Mouse (Mus musculus) thymus, adult 2 months (tissue): ENCODE data around the gene Nin. TPM values are rescaled to one million over a fixed set of nuclear protein-coding genes. Genes with fewer than 3 reads are reported as not detected.

Experiments used
- DNase-seq: peaks from one replicate; pipeline ENCODE4 v3.0.0; 2021
- H3K27ac ChIP-seq: fragments of 200-500 bp; 2 replicates; pipeline ENCODE4 v1.5.1; 2012; ENCODE audit warnings: low read length, control low read depth; ENCODE audit not compliant: control insufficient read depth, insufficient read depth
- H3K27me3 ChIP-seq: fragments of 200-500 bp; 2 replicates; pipeline ENCODE4 v1.6.1; 2012; ENCODE audit warnings: mild to moderate bottlenecking, low read length, moderate library complexity, mixed read lengths; ENCODE audit not compliant: control insufficient read depth, insufficient read depth
- H3K36me3 ChIP-seq: fragments of 200-500 bp; 2 replicates; pipeline ENCODE4 v1.6.1; 2012; ENCODE audit warnings: mild to moderate bottlenecking, low read length, moderate library complexity; ENCODE audit not compliant: control insufficient read depth, insufficient read depth
- H3K4me1 ChIP-seq: fragments of 200-500 bp; replicated peaks from 2 replicates; pipeline ENCODE4 v1.6.1; 2012; ENCODE audit warnings: low read length; ENCODE audit not compliant: control insufficient read depth, insufficient read depth
- H3K4me3 ChIP-seq: fragments of 200-500 bp; 2 replicates; pipeline ENCODE4 v1.5.1; 2012; ENCODE audit warnings: mild to moderate bottlenecking, low read length, control low read depth, moderate library complexity; ENCODE audit not compliant: control insufficient read depth, insufficient read depth
- CTCF ChIP-seq: fragments of 200-500 bp; IDR thresholded peaks from 2 replicates; pipeline ENCODE4 v1.5.1; 2012; ENCODE audit warnings: mild to moderate bottlenecking, control low read depth, low read length, moderate library complexity, borderline replicate concordance; ENCODE audit not compliant: control insufficient read depth, poor library complexity, insufficient read depth; ENCODE audit errors: extremely low read depth
- POLR2A ChIP-seq: fragments of 200-500 bp; IDR thresholded peaks from 2 replicates; pipeline ENCODE4 v1.6.1; 2012; ENCODE audit warnings: mild to moderate bottlenecking, low read length, control low read depth, moderate library complexity; ENCODE audit not compliant: control insufficient read depth, poor library complexity, insufficient read depth; ENCODE audit errors: extremely low read depth
- WGBS: fragments of 180-500 bp; shearing (Covaris S2); methylation state at CpG from one replicate; pipeline ENCODE4 v1.1.7; 2018; 5-methylcytosine and 5-hydroxymethylcytosine counted together
- polyA plus RNA-seq: library from polyadenylated mRNA; depleted of rRNA; stranded (reverse); fragments of >200 nt; gene quantifications from 2 replicates; pipeline ENCODE4 v1.2.3, GENCODE M21; 2012

The Nin gene
- polyA plus RNA-seq, 1 experiment, result 21.8 TPM

GRCm38 (mm10) chr12:69982874-69983273 lies 130.6 kb downstream of the Nin start:
- no peak overlapping the region for H3K27ac ChIP-seq
- TF ChIP-seq POLR2A, result no peak
- no peak for TF ChIP-seq CTCF
- WGBS, result 89% methylated on average over 5 of the region's 5 CpGs
- peak; percentile 29 for DNase-seq
- no peak overlapping the region for H3K4me3 ChIP-seq
- no peaks in the 10 kb centered on the region for H3K27me3 ChIP-seq
- peaks cover 16% of the 10 kb centered on the region for H3K36me3 ChIP-seq
- H3K4me1 ChIP-seq, result 0 out of 2 replicates have a peak, but pooled peaks cover 2% of the 10 kb centered on the region

DNA sequence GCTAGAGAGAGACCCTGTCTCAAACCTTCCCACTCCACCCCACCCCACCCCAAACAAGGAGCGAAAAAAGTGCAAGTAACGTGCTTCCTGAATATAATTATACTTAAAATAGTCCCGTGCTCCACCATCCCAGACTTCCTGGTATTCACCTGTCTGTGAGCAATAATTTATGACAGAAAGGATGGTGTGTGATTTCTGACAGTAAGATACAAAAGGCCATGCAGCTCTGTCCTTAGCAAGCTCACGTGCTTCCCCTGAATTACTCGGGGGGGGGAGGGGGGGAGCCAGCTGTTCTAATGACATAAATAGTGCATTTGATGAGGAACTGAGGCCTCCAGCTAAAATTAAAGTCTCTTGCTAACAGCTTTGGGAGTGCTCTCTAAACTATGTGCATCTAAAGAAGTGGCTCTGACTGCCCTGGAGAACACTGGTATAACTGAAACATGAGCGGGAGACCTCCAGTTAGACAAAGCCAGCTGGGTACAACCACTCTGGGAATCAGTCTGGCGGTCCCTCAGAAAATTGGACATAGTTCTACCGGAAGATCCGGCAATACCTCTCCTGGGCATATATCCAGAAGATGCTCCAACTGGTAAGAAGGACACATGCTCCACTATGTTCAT lies 136.0 kb downstream of the Nin start:
- H3K36me3 ChIP-seq, result peaks cover 13% of the 10 kb centered on the region; the same call in 1 of the 2 replicates
- H3K4me3 ChIP-seq, result no peak overlapping the region
- DNase-seq, result no peak
- WGBS, result 73% methylated on average over 9 of the region's 9 CpGs
- no peak for TF ChIP-seq CTCF
- TF ChIP-seq POLR2A, result no peak
- H3K27ac ChIP-seq, result no peak overlapping the region
- H3K27me3 ChIP-seq, result no peaks in the 10 kb centered on the region
- H3K4me1 ChIP-seq, result 0 out of 2 replicates have a peak, but pooled peaks cover 2% of the 10 kb centered on the region

GRCm38 (mm10) chr12:69976688-69977087 lies 136.8 kb downstream of the Nin start:
- Histone ChIP-seq H3K27ac (no peak overlapping the region), H3K4me3 (no peak overlapping the region), H3K36me3 (peaks cover 6% of the 10 kb centered on the region; the same call in 1 of the 2 replicates), H3K27me3 (no peaks in the 10 kb centered on the region), H3K4me1 (0 out of 2 replicates have a peak, but pooled peaks cover 2% of the 10 kb centered on the region)
- DNase-seq, result no peak
- 75% methylated on average over 6 of the region's 6 CpGs for WGBS
- TF ChIP-seq CTCF, result no peak
- TF ChIP-seq POLR2A, result no peak

DNA sequence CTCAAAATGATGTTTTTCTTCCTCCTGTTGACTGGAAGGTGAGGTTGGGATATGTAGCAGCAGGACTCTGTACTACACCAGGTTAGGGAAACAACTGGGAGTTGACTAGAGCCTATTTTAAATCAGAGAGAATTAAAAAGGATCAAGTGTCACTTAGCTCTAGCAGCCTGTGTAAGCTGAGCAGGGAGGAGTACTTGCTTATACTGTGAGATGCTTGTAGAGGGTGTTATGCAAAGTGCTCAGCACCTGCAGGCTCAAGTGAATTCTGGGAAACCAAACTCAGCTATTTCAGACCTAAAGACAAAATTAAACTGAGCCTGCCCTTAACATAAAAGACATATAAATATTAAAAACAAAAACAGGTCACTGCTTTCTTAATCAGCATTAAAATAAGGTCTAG lies 139.9 kb downstream of the Nin start:
- no peak overlapping the region for H3K4me3 ChIP-seq
- no peak for TF ChIP-seq POLR2A
- no peak for TF ChIP-seq CTCF
- no peak overlapping the region for H3K27ac ChIP-seq
- DNase-seq, result no peak
- H3K4me1 ChIP-seq, result 0 out of 2 replicates have a peak, but pooled peaks cover 2% of the 10 kb centered on the region
- no peaks in the 10 kb centered on the region for H3K27me3 ChIP-seq
- peaks cover 12% of the 10 kb centered on the region for H3K36me3 ChIP-seq

GRCm38 (mm10) chr12:69968154-69968553 lies 145.4 kb downstream of the Nin start:
- Histone ChIP-seq H3K4me1 (no peaks in the 10 kb centered on the region; the same call in 1 of the 2 replicates), H3K36me3 (peaks cover 33% of the 10 kb centered on the region), H3K4me3 (no peak overlapping the region), H3K27me3 (no peaks in the 10 kb centered on the region), H3K27ac (no peak overlapping the region)
- DNase-seq, result no peak
- 93% methylated on average over 5 of the region's 5 CpGs for WGBS
- TF ChIP-seq POLR2A, result no peak
- TF ChIP-seq CTCF, result no peak

- DNase-seq, result no peak
- TF ChIP-seq POLR2A (no peak), CTCF (no peak)
- Histone ChIP-seq H3K4me1 (no peaks in the 10 kb centered on the region; the same call in none of the 2 replicates), H3K4me3 (no peak overlapping the region), H3K27me3 (no peaks in the 10 kb centered on the region), H3K27ac (no peak overlapping the region), H3K36me3 (peaks cover 33% of the 10 kb centered on the region)
- 98% methylated on average over 6 of the region's 6 CpGs for WGBS
Measured at GRCm38 (mm10) chr12:69967112-69967511, 146.4 kb downstream of the Nin start.

DNA sequence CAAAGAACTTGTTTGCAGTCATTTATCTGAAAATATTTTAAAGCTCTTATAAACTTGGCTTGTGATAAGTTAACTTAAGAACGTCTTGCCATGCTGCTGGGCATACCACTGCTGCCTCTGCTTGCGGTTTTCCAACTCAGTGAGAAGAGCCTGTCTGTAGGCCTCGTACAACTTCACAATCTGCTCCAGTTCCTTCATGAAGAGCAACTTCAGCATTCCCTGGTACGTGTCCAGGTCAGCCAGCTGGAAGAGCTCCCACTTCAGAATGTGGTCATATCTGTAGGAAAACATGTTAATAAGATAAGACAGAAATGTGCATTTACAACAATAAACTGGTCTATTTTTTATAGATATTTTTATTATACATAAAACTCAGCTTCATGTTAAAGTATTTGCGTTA lies 147.4 kb downstream of the Nin start:
- Histone ChIP-seq H3K4me1 (no peaks in the 10 kb centered on the region; the same call in none of the 2 replicates), H3K27ac (0 out of 2 replicates have a peak overlapping the region, but pooled peaks have one; percentile 19), H3K4me3 (no peak overlapping the region), H3K36me3 (peaks cover 38% of the 10 kb centered on the region), H3K27me3 (no peaks in the 10 kb centered on the region)
- no peak for DNase-seq
- TF ChIP-seq CTCF (no peak), POLR2A (no peak)
- 93% methylated on average over 5 of the region's 5 CpGs for WGBS
